Mouse (Mus musculus): Measurements from ENCODE around the gene Alox15.
"Not testable (repeated sequence)": the region's sequence is repeated elsewhere in the genome, so short reads cannot be mapped to it uniquely, and the experiment has no call there.

Alox15 gene

GRCm38 (mm10) chr11:70351868-70352267 is at the start of gene Alox15:
Alox15 (minus strand) TSS chr11:70352031.
- peak; percentile 27 for DNase-seq (ENCODE audit: low spot score)

GRCm38 (mm10) chr11:70389421-70389820 is 37.6 kb upstream of the Alox15 start:
- no peak for DNase-seq (ENCODE audit: low spot score)

DNA sequence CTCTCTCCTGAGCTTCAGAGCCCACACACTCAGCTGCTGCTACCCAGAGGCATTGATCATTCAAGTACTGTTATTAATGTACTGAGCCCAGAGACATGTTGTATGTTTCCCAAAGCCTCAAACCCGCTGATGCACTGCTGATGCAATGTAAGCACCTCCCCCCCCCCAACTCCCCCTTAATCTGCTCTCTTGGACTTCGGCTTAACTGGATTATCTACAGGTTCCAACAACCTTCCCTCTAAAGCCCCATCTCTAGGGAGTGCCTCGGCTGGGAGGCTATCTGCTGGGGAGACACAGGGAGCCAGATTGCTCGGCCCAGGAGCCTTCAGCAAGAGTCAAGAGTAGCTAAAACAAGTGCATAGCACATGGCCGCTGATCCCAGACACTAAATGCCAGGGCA is 35.6 kb upstream of the Alox15 start:
- DNase-seq (ENCODE audit: low spot score), result no peak

DNA sequence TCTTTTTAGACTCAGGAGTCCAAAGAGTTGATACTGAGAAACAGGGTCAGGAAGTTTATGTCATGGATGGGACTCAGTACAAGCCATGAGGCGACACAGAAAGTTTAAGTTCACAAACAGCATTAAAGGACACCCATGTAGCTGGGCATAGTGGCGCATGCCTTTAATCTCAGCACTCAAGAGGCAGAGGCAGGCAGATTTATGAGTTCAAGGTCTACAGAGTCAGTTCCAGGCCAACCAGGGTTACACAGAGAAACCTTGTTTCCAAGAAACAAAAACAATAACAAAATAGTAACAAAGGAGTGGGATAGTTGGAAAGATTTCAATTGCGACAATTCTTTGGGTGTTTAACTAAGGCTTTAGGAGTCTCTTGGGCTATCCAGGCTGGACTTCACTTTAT is 32.3 kb upstream of the Alox15 start:
- no peak for DNase-seq (ENCODE audit: low spot score)

GRCm38 (mm10) chr11:70381330-70381729 is 29.5 kb upstream of the Alox15 start:
- DNase-seq (ENCODE audit: low spot score), result no peak

DNA sequence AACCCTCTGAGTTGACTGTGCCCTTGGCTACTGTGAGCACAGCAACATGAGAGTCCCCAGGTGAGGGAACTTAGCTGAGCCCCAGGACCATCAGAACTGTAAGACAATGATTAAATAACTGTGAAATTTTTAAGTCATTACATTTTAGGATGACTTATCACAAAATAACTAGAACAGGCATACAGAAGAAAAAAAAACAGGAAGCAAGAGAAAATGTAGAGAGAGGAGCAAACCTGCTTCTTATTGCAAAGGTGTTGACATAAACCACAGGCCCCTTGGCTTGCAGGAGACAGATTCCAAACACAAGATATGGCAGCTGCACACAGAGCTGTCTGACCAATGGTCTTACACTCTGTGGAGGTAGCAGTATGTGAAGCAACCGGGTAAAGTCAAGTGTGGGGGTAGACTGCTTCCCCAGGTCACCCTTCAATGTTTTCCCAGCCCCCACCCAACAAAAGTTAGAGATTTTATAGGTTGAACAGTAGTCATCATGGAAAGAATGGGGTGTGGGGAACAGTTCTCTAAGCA is 28.7 kb upstream of the Alox15 start:
- DNase-seq (ENCODE audit: low spot score), result no peak

DNA sequence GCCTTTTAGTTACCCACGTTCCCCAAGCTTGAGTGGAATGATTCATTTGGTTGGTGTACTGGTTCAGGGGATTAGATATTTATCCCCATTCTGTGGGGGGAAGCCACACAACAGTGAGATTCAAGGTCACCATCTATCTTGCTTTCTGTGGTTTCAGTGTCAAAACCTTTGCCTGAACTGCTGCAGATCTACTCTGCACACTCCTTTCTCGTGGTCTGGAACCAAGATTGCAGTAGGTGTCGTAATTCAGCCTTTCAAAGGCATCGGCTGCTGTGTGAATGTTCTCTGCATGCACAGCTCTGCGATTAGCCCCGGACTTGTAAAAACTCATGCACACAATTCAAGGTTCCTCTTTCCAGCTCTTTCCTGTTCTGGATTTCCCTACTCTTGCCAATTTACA is 24.2 kb upstream of the Alox15 start:
- no peak for DNase-seq (ENCODE audit: low spot score)

DNA sequence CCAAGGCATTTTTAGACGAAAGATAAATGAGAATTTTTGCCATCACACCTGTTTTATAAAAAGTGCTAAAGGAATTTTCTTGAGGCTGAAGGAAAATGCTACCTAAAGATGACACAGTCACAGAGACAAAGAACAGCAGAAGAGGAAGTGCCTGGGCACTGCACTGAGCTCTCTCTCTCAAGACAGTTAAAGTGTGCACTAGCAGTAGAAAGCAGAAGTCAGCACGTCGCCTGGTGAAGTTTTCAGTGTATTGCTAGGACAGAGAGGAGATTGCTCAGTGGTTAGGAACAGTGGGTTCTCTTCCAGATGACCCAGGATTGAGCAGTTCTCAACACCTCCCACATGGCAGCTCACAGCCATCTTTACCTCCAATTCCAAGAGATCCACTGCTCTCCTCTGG is 22.5 kb upstream of the Alox15 start:
- DNase-seq (ENCODE audit: low spot score), result no peak

DNA sequence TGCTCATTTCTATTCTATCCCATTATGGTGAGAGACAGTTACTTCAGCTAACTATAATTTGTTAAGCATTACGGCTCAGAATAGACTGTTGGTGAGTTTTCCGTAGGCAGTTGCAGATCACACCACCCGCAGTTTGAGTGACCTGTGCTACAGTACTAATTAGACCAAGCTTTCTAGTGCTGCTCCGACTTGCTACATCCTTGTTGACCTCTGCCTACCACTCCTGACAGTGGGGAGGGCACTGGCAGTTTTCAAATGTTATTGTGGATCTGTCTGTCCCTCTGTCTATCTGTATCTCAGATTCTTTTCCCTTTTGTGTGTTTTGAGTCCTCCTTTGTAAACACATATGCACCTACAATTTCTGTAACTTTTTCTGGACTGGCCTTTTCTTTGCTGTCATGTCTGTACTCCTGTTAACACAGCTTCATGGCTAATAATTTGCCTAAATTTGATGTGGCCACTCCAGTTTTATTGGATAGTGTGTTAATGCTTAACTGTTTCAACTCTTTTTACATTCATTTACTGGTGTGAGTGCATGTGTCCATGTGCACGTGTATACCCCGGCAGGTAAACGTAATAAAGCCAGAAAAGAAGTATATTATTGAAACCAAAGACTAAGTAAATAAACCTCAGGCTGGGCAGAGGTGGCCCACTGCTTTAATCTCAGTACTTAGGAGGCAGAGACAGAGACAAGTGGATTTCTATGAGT is 21.2 kb upstream of the Alox15 start:
- DNase-seq (ENCODE audit: low spot score), result no peak

DNA sequence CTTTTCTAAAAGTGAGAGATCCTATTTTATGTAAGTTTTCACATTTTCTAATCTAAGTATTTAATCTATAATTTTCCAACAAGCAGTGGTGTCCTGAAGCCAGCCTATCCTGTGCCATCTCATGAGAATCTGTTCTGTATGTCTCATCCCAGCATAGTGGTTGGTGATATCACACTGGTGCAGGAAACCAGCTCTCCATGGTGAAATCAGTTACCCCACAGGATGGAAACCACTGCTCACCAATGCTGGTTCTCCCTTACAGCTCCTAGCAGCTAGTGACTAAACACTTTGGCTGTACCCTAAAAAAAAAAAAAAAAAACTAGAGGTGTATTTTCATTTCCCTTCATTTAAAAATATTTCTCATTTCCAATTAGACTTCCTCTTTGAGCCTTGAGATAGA is 20.6 kb upstream of the Alox15 start:
- no peak for DNase-seq (ENCODE audit: low spot score)

DNA sequence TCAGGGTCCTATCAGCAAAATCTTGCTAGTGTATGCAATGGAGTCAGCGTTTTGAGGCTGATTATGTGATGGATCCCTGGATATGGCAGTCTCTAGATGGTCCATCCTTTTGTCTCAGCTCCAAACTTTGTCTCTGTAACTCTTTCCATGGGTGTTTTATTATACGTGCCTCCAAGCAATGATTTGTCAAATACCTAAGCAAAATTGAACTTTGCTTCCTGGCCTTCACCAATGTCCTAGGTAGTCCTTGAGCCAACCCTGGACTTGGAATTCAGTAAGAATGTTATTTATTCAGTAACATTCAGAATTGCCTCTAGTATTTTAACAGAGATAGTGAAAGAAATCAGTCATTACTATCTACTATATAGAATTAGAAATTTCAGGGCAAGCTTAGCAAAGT is 16.8 kb upstream of the Alox15 start:
- not testable (repeated sequence) for DNase-seq (ENCODE audit: low spot score)

DNA sequence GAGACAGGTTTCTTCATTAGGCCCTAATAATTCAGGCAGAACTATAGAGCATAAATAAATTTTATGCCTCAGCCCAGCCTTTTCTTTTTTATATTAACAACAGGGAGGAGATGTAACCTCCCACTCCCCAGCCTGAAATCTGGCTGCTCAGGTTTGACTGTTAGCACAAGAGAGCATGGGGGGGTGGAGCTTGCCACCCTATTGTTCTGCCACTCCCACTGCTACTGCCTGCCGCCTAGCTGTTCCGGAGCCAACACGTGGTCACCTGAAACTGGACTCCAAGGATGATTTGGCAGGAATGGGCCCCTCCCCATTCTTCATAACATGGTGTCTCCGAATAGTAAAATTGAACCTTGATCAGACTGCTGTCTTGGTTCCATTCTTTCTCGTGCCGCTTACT is 15.9 kb upstream of the Alox15 start:
- DNase-seq (ENCODE audit: low spot score), result not testable (repeated sequence)

DNA sequence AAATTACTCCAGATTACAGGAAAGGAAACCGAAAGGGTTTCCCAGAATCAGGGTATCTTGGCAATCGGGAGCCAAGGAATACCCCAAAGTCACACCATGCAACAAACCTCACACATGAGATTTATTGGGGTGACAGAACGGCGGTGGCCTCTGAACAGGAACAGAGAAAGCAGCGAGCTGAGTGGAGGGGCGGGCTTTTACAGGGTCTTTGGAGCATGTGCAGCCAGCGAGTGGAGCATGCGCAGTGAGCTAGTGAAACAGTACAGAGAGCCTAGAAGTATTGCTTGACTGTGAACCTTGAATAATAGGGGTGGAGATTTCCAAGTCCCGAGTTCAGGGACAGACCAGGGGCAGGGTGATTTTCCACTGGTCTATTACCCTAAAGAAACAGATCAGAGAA is 3.2 kb downstream of the Alox15 start:
- no peak for DNase-seq (ENCODE audit: low spot score)

GRCm38 (mm10) chr11:70347861-70348260 is 4.0 kb downstream of the Alox15 start:
- no peak for DNase-seq (ENCODE audit: low spot score)

DNA sequence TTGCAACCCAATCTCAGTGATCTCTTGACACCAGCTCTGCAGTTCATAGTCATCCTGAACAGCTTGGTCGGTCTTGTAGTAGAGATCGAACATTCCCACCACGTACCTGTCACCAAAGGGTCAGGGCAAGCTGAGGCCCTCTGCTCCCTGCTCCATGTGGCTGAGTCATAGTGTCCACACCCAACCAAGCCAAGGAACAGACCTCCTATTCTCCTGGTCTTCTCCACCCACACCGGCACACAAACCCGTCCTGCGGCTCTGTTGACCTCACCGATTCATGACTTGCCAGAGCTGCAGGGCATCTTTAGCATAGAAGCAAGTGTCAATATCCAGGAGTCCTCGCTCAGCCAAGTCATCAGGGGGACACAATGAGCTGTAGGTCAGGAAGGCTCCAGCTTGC is 6.3 kb downstream of the Alox15 start:
- no peak for DNase-seq (ENCODE audit: low spot score)

DNA sequence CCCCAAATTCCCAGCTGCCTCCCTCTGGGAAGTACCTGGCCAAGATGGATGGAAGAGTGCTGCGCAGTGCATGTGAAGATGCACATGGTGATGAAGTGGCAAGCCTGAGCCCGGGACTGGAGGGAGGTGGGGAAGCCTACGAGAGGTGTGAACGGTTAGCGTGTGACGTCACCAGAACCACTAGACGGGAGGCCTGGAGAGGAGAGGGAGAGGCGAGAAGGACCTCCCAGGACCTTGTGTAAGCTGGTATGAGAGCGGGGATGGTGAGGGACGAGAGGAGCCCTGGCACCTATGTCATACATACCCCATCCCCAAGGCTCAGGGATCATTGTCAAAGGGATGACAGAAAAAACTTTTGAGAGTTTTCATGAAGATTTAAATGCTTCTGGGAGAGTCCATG is 6.8 kb downstream of the Alox15 start:
- DNase-seq (ENCODE audit: low spot score), result no peak

- DNase-seq (ENCODE audit: low spot score), result no peak
Measured at GRCm38 (mm10) chr11:70339481-70339880, 12.3 kb downstream of the Alox15 start.

DNA sequence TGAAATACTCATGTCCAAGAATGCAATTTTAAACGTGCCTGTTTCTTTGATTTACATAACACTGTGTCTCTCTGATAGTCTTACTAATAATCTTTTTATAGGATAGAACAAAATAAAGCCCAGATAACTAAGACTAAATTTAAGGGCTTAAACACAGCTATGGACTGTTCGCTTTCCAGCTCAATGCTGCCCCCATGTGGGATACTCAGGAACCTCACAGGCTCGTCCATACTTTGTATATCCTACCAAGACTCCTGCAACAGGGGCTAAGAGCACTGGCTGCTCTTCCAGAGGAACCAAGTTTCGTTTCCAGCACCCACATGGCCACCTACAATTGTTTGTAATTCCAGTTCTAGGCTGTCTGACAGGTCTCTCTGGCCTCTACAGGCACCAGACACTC is 17.4 kb downstream of the Alox15 start:
- DNase-seq (ENCODE audit: low spot score), result peak; percentile 43

- DNase-seq (ENCODE audit: low spot score), result no peak
Measured at GRCm38 (mm10) chr11:70324726-70325125, 27.1 kb downstream of the Alox15 start.

DNA sequence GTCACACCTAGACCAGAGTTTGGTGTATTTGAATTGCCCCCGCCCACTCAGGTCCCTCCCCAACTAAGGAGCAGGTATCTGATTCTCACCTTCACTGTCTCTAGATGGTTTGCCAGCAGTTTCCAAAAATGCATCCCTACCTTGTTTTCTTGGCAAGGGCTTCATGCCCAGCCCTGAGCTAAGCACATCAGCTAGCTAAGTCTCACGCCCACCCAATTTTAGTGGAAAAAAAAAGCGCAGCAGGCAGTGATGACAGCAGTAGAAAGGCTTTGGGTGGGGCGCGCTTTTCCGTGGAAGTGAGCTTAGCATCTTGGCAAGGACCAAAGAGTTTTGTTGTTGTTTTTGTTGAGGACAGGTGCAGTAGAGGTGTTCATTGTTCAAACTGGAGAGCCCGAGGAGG is 29.3 kb downstream of the Alox15 start, which contains the start of gene Alox12e:
TSS of gene Alox12e (minus strand) at position 101 of the 400 bp plus-strand sequence.
- no peak for DNase-seq (ENCODE audit: low spot score)

DNA sequence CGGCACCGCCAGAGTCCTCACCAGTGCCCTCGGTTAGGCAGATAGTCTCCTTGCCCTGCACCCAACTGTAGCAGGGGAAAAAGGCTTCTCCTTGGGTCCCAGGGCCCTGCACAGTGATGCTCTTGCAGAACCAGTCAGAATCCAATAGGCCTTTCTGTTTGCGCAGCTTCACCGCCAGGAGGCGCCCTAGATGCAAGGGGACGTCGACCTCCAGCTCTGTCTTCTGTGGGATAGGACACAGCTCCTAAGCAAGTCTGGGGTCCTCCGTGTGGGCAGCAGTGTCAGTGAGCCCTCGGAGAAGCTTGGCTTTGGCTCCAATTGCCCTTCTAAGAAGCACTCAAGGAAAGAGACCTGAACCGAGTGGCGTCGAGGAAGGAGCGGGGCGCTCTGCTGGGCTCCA is 30.2 kb downstream of the Alox15 start:
- peak; percentile 26 for DNase-seq (ENCODE audit: low spot score)

DNA sequence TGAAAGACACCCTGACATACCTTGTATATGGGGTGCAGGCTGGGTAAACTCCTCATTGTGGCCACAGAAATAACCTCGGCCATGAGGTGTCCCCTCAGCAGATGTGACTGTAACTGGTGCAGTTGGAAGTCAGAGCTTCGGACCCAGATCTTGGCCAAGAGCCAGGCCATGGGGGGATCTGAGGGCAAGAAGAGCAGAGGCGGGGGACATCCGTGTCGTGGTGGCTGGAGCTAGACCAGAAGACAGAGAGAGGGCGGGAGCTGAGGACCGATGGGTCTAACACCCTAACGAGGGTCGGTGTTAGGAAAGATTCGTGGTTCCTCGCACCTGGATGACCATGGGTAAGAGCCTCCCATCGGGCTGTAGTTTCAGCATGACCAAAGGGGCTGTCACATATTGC is 32.2 kb downstream of the Alox15 start:
- no peak for DNase-seq (ENCODE audit: low spot score)

DNA sequence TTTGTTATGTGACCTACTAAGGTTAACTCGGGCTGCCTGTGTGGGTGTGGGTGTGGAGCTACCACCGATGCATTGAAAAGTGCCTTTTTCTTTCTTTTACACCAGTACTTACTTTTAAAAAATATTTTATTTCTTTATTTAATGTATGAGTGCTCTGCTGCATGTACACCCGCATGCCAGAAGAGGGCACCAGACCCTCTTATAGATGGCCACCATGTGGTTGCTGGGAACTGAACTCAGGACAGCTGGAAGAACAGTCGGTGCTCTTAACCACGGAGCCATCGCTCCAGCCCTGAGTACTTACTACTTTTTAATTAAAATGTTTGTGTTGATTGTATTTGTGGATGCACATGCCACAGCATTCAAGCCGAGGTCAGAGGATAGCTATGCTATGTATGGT is 38.0 kb downstream of the Alox15 start:
- peak; percentile 28 for DNase-seq (ENCODE audit: low spot score)

DNA sequence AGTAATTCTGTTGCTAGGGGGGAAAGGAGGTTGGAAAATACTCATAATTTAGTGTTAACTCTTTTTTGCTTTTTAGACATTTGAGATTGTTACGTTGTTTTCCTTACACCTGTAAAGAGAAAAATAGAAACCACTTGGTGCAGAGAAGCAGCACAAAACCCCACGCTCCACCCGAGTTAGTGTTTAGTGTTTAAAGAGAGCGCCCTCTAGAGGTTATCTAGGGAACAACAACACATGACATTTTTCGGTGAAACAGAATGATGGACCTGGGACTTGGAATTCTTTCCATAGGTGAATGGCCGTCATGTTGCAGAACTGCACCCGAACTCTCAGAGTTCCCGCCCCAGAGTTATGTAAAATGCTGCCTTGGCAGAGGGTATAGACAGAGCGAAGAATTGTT is 42.5 kb downstream of the Alox15 start:
- DNase-seq (ENCODE audit: low spot score), result peak; percentile 50
